Mouse (Mus musculus) olfactory bulb, adult 2 months (tissue): ENCODE data around the gene Ankrd33b.

Experiments used
- CTCF ChIP-seq: fragments of 200-500 bp; IDR thresholded peaks from 2 replicates; pipeline ENCODE4 v1.5.1; 2012; ENCODE audit warnings: low read depth, mild to moderate bottlenecking, low read length, moderate library complexity; ENCODE audit not compliant: insufficient read depth
- POLR2A ChIP-seq: fragments of 200-500 bp; IDR thresholded peaks from 2 replicates; pipeline ENCODE4 v1.6.1; 2012; ENCODE audit warnings: mild to moderate bottlenecking, low read depth, low read length, moderate library complexity; ENCODE audit not compliant: insufficient read depth

DNA sequence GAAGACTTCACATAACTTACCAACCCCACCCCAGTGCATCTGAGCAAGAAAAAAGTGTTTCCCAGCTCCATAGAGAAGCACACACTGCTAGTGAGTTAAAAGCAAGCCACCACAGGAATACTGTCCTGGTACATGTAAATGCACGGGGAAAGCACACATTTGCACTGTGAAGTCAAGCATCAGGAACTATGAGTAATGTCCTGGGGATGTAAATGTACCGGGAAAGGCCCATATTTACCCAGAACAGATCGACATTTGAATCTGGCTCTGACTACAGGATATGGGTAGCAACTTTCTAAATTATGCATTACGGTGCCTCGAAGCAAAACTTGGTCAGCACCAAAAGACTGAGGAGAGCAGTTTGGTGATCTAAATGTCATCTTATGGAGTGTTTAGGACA lies 18.5 kb downstream of the Ankrd33b start:
- TF ChIP-seq POLR2A: no peak
- TF ChIP-seq CTCF: no peak
